Mouse (Mus musculus) forebrain, embryonic 10.5 days (tissue): ENCODE measurements around the gene Tor1a. TPM values are rescaled to one million over a fixed set of nuclear protein-coding genes. Genes with fewer than 3 reads are reported as not detected.

ENCODE experiments used
- DNase-seq: peaks from one replicate; pipeline ENCODE4 v3.0.0-alpha.2; 2017; ENCODE audit warnings: low spot score; ENCODE audit errors: extremely low spot score
- H3K27ac ChIP-seq: fragments of 300-500 bp; sonication (generic); 2 replicates; pipeline ENCODE4 v1.5.1; 2016; ENCODE audit warnings: mild to moderate bottlenecking
- H3K27me3 ChIP-seq: fragments of 300-500 bp; sonication (generic); 2 replicates; pipeline ENCODE4 v1.6.1; 2016; ENCODE audit warnings: mild to moderate bottlenecking; ENCODE audit not compliant: poor library complexity, severe bottlenecking
- H3K36me3 ChIP-seq: fragments of 300-500 bp; sonication (generic); replicated peaks from 2 replicates; pipeline ENCODE4 v1.6.1; 2016; ENCODE audit warnings: mild to moderate bottlenecking, moderate library complexity
- H3K4me1 ChIP-seq: fragments of 300-500 bp; sonication (generic); 2 replicates; pipeline ENCODE4 v1.6.1; 2016
- H3K4me3 ChIP-seq: fragments of 300-500 bp; sonication (generic); 2 replicates; pipeline ENCODE4 v1.5.1; 2016; ENCODE audit warnings: mild to moderate bottlenecking, moderate library complexity
- H3K9me3 ChIP-seq: fragments of 300-500 bp; sonication (generic); 2 replicates; pipeline ENCODE4 v1.6.1; 2016; ENCODE audit warnings: mild to moderate bottlenecking, moderate library complexity
- WGBS: fragments of 180-500 bp; shearing (Covaris S2); methylation state at CpG from one replicate; pipeline ENCODE4 v1.1.7; 2016; 5-methylcytosine and 5-hydroxymethylcytosine counted together
- polyA plus RNA-seq: library from polyadenylated mRNA; unstranded; fragments of >200 nt; fragmentation: Nextera tagmentation; extraction: Ambion mirVana; gene quantifications from 2 replicates; pipeline ENCODE4 v1.2.1, GENCODE M21; 2016

The Tor1a gene
- 84.9 and 89.6 TPM in 2 replicates for polyA plus RNA-seq

DNA sequence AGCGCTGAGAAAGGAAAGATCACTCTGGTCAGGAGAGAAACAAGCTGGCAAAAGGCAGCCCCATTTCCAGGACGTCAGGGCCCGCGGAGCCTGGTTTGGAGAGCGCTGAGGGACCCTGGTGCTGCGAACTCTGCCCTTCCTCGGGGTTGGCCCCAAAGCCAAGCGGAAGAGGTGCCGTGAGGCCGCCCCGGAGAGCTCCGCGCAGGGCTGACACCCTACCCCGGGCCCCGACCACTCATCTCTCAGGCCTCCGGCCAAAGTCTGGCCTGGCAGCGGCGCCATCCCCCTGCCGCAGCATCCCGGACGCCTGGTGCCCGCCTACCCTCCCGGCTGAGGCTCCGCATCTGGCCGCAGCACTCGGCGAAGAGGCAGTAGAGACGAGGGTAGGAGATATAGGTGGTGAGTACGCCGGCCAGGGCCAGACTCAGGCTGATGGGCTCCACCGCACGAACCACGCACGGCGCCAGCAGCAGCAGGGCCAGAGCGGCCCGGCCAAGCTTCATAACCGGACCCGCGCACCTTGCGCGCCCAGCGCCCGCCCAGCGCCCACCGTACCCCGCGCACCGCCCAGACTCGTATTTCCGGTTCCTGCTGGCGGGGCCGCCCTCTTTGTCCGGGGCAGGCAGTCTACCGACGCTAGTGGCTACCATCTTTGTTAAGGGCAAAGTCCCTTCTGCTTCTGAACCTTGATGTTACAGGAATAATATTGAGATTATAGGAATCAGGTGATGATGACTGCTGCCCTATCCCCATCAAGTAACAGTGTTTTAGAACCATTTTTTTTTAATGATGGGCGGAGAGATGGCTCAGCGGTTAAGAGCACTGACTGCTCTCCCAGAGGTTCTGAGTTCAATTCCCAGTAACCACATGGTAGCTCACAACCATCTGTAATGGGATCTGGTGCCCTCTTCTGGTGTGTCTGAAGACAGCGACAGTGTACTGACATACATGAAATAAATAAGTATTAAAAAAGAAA is at the start of gene Tor1a:
Gene Tor1a (minus strand): TSS at position 582 of the 976 bp plus-strand sequence.
- Histone ChIP-seq H3K4me1 (peaks cover 24% of the 10 kb centered on the region), H3K4me3 (peak within 1 kb of the TSS; percentile 99), H3K27me3 (no peaks in the 10 kb centered on the region), H3K9me3 (no peaks in the 10 kb centered on the region), H3K36me3 (peaks cover 58% of the 10 kb centered on the region), H3K27ac (peak within 1 kb of the TSS; percentile 93)
- DNase-seq: peak; percentile 91
- 2% methylated on average over 59 of the region's 59 CpGs for WGBS

DNA sequence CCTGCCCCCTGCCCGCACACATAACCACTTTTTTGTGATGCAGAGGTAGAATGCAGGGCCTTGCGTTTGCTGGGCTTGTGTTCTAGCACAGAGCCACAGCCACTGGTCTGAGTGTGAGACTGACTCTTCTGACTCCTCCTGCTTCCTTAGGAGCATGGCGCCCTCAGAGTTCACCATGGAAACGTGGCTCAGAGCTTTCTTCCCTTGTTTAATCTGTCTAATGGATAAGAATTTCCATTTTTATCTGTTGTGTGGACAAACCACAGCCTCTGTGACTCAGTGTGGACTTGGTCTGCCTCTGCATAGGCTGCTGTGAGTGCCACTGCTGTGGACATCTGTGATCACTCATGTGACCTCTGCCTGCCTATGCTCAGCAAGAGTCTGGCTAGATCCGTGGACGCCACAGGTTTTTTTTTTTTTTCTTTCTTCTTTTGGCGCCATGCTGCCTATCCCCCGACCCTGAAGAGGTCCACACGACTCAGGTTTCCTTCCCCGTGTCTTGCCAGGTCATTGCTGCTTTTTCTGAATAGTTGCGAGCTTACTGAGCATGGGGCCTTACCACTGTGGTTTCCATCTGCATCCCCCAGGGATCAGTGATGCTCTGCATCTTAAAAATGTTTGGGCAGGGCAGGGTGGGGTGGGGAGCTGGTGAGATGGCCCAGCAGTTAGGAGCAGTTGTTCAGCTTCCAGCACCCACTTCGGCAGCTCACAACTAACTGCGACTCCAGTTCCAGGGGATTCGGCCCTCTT is 45.8 kb upstream of the Tor1a start:
- H3K4me3 ChIP-seq: no peak overlapping the region
- H3K27ac ChIP-seq: no peak overlapping the region
- H3K27me3 ChIP-seq: no peaks in the 10 kb centered on the region
- 83% methylated on average over 14 of the region's 14 CpGs for WGBS
- H3K9me3 ChIP-seq: no peaks in the 10 kb centered on the region
- no peaks in the 10 kb centered on the region for H3K4me1 ChIP-seq
- H3K36me3 ChIP-seq: peaks cover 46% of the 10 kb centered on the region
- no peak for DNase-seq

DNA sequence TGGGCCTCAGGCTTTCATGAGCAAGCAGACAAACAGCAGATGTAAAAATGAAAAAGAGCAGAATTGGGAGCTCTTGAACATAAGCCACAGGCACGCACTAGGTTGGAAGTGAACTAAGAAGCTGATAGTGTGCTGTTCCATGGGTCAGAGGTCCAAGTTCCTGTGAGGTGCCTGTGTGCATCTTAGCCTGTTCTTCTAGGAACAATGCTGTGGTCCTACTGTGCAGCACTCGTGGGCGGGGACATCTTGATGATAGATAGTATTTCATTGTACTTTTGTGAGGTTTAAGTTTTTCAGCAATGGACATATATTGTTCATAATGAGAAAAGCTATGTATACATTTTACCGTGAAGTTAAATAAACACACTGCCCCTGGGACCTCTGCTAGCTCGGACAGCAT is 39.5 kb upstream of the Tor1a start:
- no peak for DNase-seq
- Histone ChIP-seq H3K4me1 (no peaks in the 10 kb centered on the region), H3K4me3 (no peak overlapping the region), H3K9me3 (no peaks in the 10 kb centered on the region), H3K27me3 (no peaks in the 10 kb centered on the region), H3K36me3 (peaks cover 44% of the 10 kb centered on the region), H3K27ac (no peak overlapping the region)
- WGBS: 92% methylated on average over 5 of the region's 5 CpGs

GRCm38 (mm10) chr2:31006434-31006833 is 38.7 kb upstream of the Tor1a start:
- no peak for DNase-seq
- no peak overlapping the region for H3K27ac ChIP-seq
- peaks cover 40% of the 10 kb centered on the region for H3K36me3 ChIP-seq
- H3K4me3 ChIP-seq: no peak overlapping the region
- H3K9me3 ChIP-seq: no peaks in the 10 kb centered on the region
- H3K27me3 ChIP-seq: no peaks in the 10 kb centered on the region
- H3K4me1 ChIP-seq: no peaks in the 10 kb centered on the region
- WGBS: 93% methylated on average over 5 of the region's 5 CpGs

- peaks cover 30% of the 10 kb centered on the region for H3K36me3 ChIP-seq
- no peak for DNase-seq
- no peak overlapping the region for H3K27ac ChIP-seq
- H3K9me3 ChIP-seq: no peaks in the 10 kb centered on the region
- no peak overlapping the region for H3K4me3 ChIP-seq
- H3K27me3 ChIP-seq: no peaks in the 10 kb centered on the region
- H3K4me1 ChIP-seq: no peaks in the 10 kb centered on the region
- WGBS: 84% methylated on average over 2 of the region's 2 CpGs
Measured at GRCm38 (mm10) chr2:31005453-31005852, 37.7 kb upstream of the Tor1a start.

- Histone ChIP-seq H3K4me1 (no peaks in the 10 kb centered on the region), H3K36me3 (peaks cover 30% of the 10 kb centered on the region), H3K9me3 (no peaks in the 10 kb centered on the region), H3K27ac (no peak overlapping the region), H3K4me3 (no peak overlapping the region), H3K27me3 (no peaks in the 10 kb centered on the region)
- WGBS: 95% methylated on average over 10 of the region's 10 CpGs
- DNase-seq: no peak
Measured at GRCm38 (mm10) chr2:31002857-31003256, 35.1 kb upstream of the Tor1a start.

GRCm38 (mm10) chr2:30998443-30999260 is 30.9 kb upstream of the Tor1a start:
- Histone ChIP-seq H3K27ac (0 out of 2 replicates have a peak overlapping the region, but pooled peaks have one; percentile 20), H3K4me1 (no peaks in the 10 kb centered on the region), H3K36me3 (peaks cover 16% of the 10 kb centered on the region), H3K4me3 (no peak overlapping the region), H3K27me3 (no peaks in the 10 kb centered on the region), H3K9me3 (no peaks in the 10 kb centered on the region)
- WGBS: 74% methylated on average over 8 of the region's 8 CpGs
- no peak for DNase-seq

DNA sequence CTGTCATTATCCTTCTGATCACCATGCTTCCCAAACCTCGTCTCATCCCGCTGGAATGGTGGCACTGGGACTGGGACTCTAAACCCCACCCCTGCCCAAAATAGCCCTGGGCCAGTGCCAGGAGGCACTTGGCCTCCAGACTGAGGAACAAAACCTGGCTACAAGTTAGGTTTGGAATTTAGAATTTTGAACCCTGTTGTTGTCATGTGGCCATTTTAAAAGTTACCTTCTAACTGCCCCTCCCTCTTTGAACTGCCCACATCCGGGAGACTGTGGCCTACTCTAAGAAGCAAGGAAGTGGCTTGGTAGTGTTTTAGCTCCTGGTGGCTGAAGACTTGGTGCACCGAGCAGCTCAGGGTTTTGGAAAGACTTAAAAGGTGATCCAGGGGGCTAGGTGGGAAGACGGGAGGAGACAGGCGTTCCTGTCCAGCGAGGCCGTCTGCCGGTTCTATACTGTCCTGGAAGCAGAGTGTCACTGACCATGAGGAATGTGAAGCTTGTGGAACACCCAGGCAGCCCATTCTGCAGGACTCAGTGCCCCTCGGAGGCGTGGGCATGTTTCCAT is 27.8 kb upstream of the Tor1a start:
- Histone ChIP-seq H3K27me3 (no peaks in the 10 kb centered on the region), H3K4me3 (no peak overlapping the region)
- WGBS: 83% methylated on average over 11 of the region's 11 CpGs

GRCm38 (mm10) chr2:30994853-30995252 is 27.1 kb upstream of the Tor1a start:
- no peaks in the 10 kb centered on the region for H3K9me3 ChIP-seq
- WGBS: 93% methylated on average over 4 of the region's 4 CpGs
- DNase-seq: no peak
- H3K27me3 ChIP-seq: no peaks in the 10 kb centered on the region
- peaks cover 2% of the 10 kb centered on the region; the same call in 1 of the 2 replicates for H3K36me3 ChIP-seq
- H3K4me3 ChIP-seq: no peak overlapping the region
- H3K4me1 ChIP-seq: no peaks in the 10 kb centered on the region
- H3K27ac ChIP-seq: no peak overlapping the region

More for the DNA sequence above, 27.8 kb upstream of the Tor1a start:
- no peak for DNase-seq
- Histone ChIP-seq H3K27ac (no peak overlapping the region), H3K4me1 (no peaks in the 10 kb centered on the region), H3K36me3 (peaks cover 8% of the 10 kb centered on the region), H3K9me3 (no peaks in the 10 kb centered on the region)

GRCm38 (mm10) chr2:30990221-30990620 is 22.5 kb upstream of the Tor1a start:
- no peak overlapping the region for H3K4me3 ChIP-seq
- no peaks in the 10 kb centered on the region; the same call in 1 of the 2 replicates for H3K36me3 ChIP-seq
- no peaks in the 10 kb centered on the region for H3K27me3 ChIP-seq
- H3K4me1 ChIP-seq: peaks cover 3% of the 10 kb centered on the region
- H3K27ac ChIP-seq: no peak overlapping the region
- no peak for DNase-seq
- WGBS: 95% methylated on average over 9 of the region's 9 CpGs
- H3K9me3 ChIP-seq: no peaks in the 10 kb centered on the region

DNA sequence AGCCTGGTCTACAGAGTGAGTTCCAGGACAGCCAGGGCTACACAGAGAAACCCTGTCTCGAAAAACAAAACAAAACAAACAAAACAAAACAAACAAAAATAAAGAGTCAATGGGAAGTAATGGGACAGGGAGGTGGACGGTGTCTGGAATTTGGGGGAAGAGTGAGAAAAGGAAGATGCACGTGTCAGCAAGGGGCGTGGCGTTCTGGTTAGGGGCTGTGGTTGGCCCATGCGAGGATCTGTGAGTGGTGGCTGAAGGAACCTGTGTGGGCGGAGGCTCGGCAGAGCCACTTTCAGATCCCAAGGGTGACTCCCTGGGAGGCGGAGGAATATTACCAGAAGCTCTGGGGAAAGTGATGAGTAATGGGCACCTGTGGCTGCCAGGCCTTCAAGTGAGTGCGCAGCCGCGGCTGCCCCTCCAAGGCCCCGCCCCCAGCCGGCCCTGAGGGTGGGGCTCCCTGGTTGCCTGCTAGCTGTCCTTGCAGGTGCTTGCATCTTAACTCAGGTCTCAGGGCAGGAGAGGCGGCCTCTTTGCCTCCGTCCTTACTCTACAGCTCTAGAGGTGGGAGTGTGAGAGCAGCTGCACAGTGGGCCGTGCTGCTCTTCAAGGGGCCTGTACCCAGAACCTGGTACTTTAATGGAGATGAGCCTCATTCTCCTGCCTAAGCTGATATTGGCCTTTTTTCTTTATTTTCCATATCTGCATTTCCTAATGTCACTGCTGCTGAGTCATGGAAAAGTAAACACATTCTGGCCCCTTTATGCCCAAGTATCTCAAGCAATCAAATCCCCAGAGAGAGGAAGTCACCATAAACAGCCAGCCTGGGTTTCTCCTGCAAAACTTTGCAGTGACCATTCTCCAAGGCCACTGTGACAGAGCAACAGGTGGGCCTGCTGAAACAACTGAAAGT is 17.6 kb upstream of the Tor1a start:
- Histone ChIP-seq H3K4me1 (peaks cover 35% of the 10 kb centered on the region), H3K27me3 (no peaks in the 10 kb centered on the region), H3K4me3 (peak overlapping the region; percentile 18), H3K9me3 (no peaks in the 10 kb centered on the region), H3K36me3 (peaks cover under 1% of the 10 kb centered on the region), H3K27ac (no peak overlapping the region)
- WGBS: 26% methylated on average over 17 of the region's 17 CpGs
- no peak for DNase-seq
